Mouse (Mus musculus): ENCODE results near the gene Zfp986.
"Not testable (repeated sequence)": the region's sequence is repeated elsewhere in the genome, so short reads cannot be mapped to it uniquely, and the experiment has no call there.

The Zfp986 gene

DNA sequence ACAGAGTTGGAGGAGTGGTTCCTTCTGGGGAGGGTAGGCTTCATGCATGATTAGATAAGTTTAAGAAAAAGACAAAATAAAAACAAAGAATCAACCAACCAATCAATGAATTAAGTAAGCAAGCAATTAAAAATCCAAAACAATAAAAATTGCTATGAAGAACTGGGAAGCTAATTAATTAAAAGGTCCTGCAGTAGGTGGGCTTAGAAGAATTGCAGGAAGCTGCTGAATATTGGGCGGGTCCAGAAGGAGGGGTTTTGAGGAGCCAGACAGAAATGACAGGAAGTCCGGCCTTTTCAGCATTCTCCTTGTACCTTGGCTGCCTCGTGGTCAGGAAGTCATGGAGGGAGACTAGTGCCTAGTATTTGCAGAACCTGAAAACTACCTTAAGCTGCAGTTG, at the start of gene Zfp986:
Gene Zfp986, plus strand, starts transcription at position 301 of the 400 bp plus-strand sequence.
- not testable (repeated sequence) for DNase-seq

DNA sequence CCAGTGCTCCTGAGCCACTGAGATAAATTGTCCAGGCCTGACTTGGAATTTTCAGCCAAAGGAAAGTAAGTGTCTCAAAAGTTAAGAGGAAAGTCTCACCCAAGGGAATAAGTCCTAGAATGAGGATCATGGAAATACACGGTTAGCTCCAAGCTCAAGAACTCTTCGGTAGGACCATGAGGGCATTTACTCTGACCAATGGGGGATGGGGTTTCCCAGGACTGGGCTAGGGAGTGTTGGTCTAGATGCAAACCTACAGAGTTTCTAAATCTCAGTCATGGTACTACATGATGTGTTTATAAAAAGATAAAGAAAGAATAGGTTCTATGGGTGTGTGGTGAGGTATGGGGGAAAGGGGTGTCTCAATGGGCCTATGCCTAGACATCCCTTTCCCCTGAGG, 48.6 kb upstream of the Zfp986 start:
- not testable (repeated sequence) for DNase-seq

DNA sequence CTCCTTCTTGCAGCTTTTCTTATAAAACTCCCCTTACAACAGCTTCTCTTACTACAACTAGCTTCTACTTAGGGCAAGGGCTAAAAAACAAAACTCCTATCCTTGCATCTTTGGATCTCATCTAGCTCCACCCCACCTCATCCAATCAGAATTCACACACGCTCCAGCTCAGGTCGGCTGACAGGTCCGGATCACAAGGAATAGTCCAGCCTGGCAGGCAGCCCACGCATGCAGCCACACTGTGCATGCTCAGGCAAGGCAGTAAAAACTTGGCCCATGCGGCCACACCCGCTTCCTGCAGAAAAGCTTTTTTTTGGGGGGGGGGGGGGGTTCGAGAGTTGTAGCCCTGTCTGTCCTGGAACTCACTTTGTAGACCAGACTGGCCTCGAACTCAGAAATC, 43.0 kb upstream of the Zfp986 start:
- DNase-seq: not testable (repeated sequence)

DNA sequence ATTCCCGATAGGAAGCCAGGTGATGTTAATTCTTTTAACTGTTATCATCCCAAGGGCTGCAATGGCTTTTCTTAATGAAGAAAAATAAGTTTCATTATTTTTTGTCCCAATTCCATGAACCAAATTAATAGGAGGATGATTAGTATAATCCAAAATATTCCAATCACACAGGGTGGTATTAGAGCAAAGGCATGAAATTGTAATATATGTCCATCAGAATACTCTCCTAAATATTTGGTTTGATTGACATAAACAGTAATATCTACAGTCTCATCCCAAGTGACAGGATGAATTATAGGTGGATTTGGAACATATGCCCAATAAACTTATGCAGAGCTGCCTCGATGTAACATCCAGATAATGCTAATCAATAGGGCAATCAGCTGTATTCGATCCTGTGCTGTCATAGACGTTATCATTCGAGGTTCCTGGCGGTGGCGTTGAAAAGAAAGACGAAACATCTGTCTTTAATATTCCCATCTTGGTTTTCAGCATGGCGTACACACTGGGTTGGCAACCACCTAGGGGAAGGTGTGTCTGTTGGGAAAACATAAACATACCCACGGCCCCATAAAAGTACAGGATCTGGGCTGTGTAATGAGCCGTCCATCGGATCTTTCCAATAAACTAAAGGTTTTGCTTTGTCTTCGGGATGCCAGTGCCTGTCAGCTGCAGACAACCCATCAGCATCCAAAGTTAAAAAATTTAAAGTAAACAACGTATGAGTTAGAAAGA, 37.1 kb upstream of the Zfp986 start:
- not testable (repeated sequence) for DNase-seq

DNA sequence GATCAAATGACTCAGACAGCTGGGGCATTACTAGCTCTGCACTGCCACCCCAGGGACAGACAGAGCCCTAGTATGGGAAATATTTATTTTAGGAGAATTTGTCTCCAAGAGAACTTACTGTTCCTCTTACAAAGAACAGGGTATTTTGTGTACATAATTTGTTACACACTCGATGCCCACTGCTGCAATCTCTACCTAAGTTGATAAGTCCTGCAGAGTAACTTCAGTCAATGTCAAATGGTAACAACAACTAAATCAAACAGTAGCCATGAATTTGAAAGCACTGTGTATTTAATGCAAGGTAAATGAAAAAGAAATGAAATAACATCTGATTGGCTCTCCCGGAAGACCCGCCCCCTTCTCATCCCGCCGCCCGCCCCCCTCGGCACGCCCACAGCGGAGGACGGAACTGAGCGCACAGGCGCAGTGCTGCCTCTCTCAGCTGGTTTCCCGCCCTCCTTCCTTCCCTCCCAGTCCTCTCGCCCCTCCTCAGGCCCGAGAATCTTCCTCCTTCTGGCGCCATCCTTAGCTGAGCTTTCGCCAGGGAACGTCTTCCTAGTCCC, 32.2 kb upstream of the Zfp986 start:
- DNase-seq: not testable (repeated sequence)

DNA sequence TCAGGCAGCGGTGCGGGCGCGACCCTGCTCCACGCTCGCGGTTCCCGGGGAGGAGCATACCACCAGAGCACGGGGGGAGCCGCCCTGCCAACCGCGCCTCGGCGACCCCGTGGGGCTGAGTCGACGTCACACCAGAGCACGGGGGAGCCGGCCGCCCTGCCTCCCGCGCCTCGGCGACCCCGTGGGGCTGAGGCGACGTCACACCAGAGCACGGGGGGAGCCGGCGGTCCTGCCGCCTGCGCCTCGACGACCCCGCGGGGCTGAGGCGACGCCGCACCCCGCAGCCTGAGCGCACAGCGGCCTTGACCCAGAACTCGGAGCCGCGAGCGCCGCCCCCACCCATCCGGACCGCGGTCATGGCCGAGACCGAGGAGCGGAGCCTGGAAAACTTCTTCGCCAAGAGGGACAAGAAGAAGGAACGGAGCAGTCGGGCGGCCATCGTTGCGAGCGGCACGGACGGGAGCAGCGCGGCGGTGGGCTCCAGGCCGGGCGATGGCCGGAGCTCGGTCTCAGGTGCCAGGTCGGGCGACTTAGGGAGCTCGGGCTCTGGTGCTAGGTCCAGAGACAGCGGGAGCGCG, 31.6 kb upstream of the Zfp986 start:
- DNase-seq: peak in 1 of 2 experiments; percentile 3

DNA sequence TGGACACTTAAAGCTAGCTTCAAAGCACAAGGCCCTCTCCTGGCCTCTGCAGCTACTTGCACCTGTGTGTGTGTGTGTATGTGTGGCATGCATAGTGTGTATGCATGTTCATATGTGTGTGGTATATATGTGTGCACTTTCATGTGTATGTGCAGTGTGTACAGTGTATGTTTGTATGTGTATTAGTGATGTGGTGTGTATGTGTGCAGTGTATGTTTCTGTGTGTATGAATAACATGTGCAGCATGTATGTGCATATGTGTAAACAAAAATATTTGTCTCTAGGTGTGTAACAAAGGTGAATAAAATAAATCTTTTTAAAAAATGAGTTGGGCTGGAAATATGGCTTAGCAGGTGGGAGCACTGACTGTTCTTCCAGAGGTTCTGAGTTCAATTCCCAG, 21.8 kb upstream of the Zfp986 start:
- DNase-seq: not testable (repeated sequence)

DNA sequence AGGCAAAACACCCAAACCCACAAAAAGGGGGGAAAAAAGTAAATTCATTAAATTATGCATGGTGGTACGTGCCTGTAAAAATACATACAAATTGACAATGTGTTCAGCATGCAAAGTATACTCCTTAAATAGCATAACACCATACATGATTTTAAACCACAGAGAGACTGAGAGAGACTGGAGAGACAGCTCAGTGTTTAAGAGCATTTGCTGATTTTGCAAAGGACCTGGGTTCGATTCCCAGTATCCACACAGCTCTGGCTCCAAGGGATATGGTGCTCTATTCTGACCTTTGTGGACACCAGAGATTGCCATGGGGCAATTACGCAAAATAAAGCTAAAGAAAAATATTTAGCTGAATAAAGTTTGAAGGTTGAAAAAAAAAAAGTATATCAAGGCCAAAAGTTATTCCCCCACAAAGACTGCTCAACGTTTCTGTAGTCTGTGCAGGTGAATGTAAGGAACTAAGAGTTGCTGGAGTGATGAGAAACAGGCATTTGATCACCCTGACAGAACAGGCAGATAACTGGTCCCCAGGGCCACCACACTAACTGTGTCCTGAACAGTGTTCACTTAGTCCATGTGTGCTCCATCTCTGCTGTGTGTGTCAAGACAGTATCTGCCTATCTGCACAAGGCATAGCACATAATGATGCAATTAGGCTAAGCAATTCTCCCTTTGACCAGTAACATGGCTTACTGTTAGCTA, 20.3 kb upstream of the Zfp986 start:
- DNase-seq: not testable (repeated sequence)

DNA sequence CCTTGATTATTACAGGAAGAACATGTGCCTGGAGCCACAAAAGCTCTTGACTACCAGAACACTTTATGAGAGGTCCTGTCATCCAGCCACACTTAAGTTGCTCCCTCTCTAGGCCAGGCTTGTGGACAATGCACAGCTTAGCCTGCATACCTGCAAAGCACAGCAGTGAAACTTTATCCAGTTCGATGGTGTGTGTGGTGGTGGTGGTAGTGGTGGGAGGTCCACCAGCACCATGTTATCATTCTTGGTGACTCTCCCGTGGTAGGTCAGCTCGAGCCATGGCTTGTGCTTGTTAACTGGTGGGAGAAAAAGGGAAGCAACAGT, 19.7 kb upstream of the Zfp986 start:
- DNase-seq: not testable (repeated sequence)

DNA sequence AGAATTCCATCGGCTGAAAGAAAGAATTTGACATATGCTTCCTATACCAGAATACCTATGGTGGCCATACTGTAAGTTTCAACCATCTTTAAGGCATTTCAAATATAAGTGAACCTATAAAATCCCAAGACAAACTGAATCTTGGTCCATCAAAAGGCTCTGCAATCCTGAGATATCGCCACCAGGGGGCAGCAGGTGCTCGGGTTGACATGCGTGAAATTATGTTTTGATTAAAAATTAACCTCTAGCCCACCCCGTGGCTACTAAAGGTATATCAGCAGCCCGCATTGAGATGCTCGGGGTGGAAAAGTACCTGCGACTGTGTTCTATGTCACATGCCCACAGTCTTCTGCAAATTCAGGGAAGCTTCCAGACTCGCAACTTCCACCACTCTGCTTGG, 17.2 kb upstream of the Zfp986 start:
- DNase-seq: not testable (repeated sequence)

DNA sequence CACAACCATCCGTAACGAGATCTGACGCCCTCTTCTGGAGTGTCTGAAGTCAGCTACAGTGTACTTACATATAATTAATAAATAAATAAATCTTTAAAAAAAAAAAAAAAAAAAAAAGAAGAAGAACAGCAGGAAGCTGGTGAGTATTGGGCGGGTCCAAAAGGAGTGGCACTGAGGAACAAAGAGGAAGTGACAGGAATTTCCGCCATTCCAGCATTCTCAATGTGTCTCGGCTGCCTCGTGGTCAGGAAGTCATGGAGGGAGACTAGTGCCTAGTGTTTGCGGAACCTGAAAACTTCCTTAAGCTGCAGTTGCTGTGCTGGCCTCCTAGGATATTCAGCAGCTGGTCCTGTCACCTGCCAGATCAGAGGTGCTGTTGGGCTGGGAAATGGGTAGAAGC, 4.7 kb upstream of the Zfp986 start:
- not testable (repeated sequence) for DNase-seq

Data from B cell, adult 2 months (primary cell).